Mouse (Mus musculus): ENCODE results near the gene Fnbp1. TPM values are rescaled to one million over a fixed set of nuclear protein-coding genes. Genes with fewer than 3 reads are reported as not detected.
A peak's percentile ranks its signal among the peaks of the same experiment; 100 is the strongest.

Gene Fnbp1
- polyA plus RNA-seq, 1 experiment from 2014 or later, result 21.1 TPM

DNA sequence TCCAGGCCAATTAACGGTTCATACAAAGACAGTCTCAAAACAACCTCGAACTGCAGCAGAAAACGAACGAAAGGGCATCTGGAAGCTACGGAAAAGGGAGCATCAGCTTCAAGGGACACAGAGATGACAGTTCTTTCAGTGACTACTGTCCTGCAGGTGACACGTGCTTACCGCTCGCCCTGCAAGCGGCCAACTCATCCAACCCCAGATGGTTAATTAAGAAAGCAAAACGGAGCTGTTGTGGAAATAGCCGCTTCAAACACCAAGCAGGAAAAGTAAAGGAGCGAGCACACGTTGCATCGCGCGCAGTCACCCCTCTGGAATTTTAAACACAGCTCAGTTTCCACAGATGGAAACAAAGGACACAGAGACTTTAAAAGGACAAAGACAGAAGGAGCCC, 52.2 kb downstream of the Fnbp1 start:
- no peak overlapping the region for H3K4me2 ChIP-seq
- H3K4me1 ChIP-seq (ENCODE audit: insufficient read depth), result peaks cover 11% of the 10 kb centered on the region; the same call in 1 of the 2 replicates
- ATAC-seq (ENCODE audit: insufficient read depth), result no peak
- no peak for TF ChIP-seq CTCF (IDR thresholded peaks at IDR 0.05; ENCODE audit: low read depth)
- no peaks in the 10 kb centered on the region for H3K27me3 ChIP-seq (ENCODE audit: insufficient read depth, low read length)
- no peak overlapping the region for H3K27ac ChIP-seq (ENCODE audit: low read depth)
- peaks cover 5% of the 10 kb centered on the region; the same call in 1 of the 2 replicates for H3K36me3 ChIP-seq (ENCODE audit: insufficient read depth)
- H3K9me3 ChIP-seq (ENCODE audit: low read depth, low read length), result no peaks in the 10 kb centered on the region
- H3K4me3 ChIP-seq (ENCODE audit: low read depth, low read length), result no peak overlapping the region
- no peak for DNase-seq
- no peak overlapping the region for H3K9ac ChIP-seq
- WGBS, result 72% methylated on average over 16 of the region's 16 CpGs

GRCm38 (mm10) chr2:31088871-31089270, 52.9 kb downstream of the Fnbp1 start:
- WGBS, result 70% methylated on average over 8 of the region's 8 CpGs
- H3K4me2 ChIP-seq, result no peak overlapping the region
- no peak for ATAC-seq (ENCODE audit: insufficient read depth)

DNA sequence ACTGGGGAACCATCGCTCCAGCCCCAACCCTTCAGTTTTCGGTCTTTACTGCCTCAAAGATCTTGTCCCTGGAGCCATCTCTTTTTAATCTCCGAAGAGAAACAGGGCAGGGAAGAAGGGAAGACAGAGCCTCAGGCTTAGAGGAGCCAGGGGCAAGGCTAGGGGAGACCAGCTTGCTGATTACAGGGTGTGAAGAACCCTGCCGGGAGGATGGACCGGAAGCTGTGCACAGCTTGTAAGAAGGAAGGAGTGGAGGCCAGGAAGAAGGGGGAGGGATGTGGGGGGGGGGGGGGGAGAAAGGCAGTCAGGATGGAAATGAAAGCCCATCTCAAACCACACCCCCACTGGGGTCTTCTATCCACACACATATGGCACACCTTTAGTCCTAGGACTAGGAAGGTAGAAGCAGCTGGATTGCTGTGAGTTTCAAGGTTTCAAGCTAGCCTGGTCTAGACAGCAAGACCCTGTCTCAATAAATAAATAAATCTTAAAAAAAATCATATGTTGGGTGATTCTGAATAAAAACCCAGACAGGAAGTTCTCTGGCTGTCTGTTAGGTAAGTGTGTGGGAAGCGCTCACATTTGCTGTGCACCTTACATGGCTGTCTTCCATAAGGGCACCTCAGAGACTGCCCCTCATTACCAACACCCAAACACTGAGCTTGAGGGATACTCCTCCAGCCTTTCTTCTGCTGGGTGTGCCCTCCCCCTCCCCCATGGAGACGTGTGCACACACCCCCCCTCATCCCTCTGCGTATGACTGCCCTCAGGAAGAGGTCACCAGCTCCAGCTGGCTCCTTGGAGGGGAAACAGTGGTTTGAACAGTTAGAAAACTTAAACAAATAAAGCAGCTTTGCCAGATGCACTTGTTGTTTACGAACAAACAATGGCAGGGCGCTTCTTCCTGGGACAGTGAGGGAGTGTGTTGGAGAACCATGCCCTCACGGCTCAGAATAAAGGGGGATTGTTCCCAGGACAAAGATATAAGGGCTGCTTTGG, 53.8 kb downstream of the Fnbp1 start:
- Histone ChIP-seq H3K4me1 (ENCODE audit: insufficient read depth) (peaks cover 11% of the 10 kb centered on the region; the same call in 1 of the 2 replicates), H3K4me3 (ENCODE audit: low read depth, low read length) (no peak overlapping the region), H3K27me3 (ENCODE audit: insufficient read depth, low read length) (no peaks in the 10 kb centered on the region), H3K4me2 (no peak overlapping the region), H3K9ac (no peak overlapping the region), H3K36me3 (ENCODE audit: insufficient read depth) (peaks cover 5% of the 10 kb centered on the region; the same call in 1 of the 2 replicates), H3K27ac (ENCODE audit: low read depth) (peak overlapping the region; percentile 66), H3K9me3 (ENCODE audit: low read depth, low read length) (0 out of 2 replicates have a peak, but pooled peaks cover 2% of the 10 kb centered on the region)
- WGBS, result 24% methylated on average over 11 of the region's 11 CpGs
- peak; percentile 77 for ATAC-seq (ENCODE audit: insufficient read depth)
- TF ChIP-seq CTCF (IDR thresholded peaks at IDR 0.05; ENCODE audit: low read depth), result no peak
- peak; percentile 54 for DNase-seq

More at GRCm38 (mm10) chr2:31088871-31089270, 52.9 kb downstream of the Fnbp1 start:
- Histone ChIP-seq H3K9ac (no peak overlapping the region), H3K36me3 (ENCODE audit: insufficient read depth) (peaks cover 5% of the 10 kb centered on the region; the same call in 1 of the 2 replicates), H3K27me3 (ENCODE audit: insufficient read depth, low read length) (no peaks in the 10 kb centered on the region), H3K4me1 (ENCODE audit: insufficient read depth) (peaks cover 11% of the 10 kb centered on the region; the same call in 1 of the 2 replicates), H3K4me3 (ENCODE audit: low read depth, low read length) (no peak overlapping the region), H3K9me3 (ENCODE audit: low read depth, low read length) (0 out of 2 replicates have a peak, but pooled peaks cover 2% of the 10 kb centered on the region), H3K27ac (ENCODE audit: low read depth) (peak overlapping the region; percentile 16; the same call in 1 of the 2 replicates)
- no peak for TF ChIP-seq CTCF (IDR thresholded peaks at IDR 0.05; ENCODE audit: low read depth)
- no peak for DNase-seq

GRCm38 (mm10) chr2:31087085-31087484, 54.7 kb downstream of the Fnbp1 start:
- TF ChIP-seq CTCF (IDR thresholded peaks at IDR 0.05; ENCODE audit: low read depth), result no peak
- Histone ChIP-seq H3K4me1 (ENCODE audit: insufficient read depth) (peaks cover 11% of the 10 kb centered on the region; the same call in 1 of the 2 replicates), H3K4me3 (ENCODE audit: low read depth, low read length) (no peak overlapping the region), H3K27ac (ENCODE audit: low read depth) (peak overlapping the region; percentile 22; the same call in 1 of the 2 replicates), H3K27me3 (ENCODE audit: insufficient read depth, low read length) (no peaks in the 10 kb centered on the region), H3K36me3 (ENCODE audit: insufficient read depth) (peaks cover 5% of the 10 kb centered on the region; the same call in 1 of the 2 replicates), H3K9ac (no peak overlapping the region), H3K9me3 (ENCODE audit: low read depth, low read length) (0 out of 2 replicates have a peak, but pooled peaks cover 2% of the 10 kb centered on the region), H3K4me2 (no peak overlapping the region)
- WGBS, result 23% methylated on average over 5 of the region's 5 CpGs
- ATAC-seq (ENCODE audit: insufficient read depth) (no peak), DNase-seq (peak; percentile 39)

DNA sequence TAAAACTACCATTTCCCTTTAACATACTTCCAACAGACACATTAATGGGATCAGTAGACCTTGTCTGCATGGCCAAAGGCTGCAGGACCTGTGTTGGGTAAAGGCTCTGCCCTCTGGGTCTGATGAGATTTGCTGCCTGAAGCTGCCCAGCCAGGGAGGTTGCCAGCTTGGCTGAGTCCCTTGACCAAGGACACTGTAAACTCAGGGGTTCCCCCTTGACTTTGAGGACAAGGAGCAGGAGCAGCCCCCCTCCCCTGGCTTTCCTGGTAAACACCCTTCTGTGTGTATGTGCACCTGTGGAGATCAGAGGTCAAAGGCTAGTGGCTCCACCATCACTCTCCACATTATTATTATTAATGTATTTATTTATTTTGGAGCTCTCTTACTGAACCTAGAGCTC, 55.3 kb downstream of the Fnbp1 start:
- H3K9ac ChIP-seq, result no peak overlapping the region
- no peak overlapping the region for H3K4me3 ChIP-seq (ENCODE audit: low read depth, low read length)
- DNase-seq (no peak), ATAC-seq (ENCODE audit: insufficient read depth) (no peak)
- no peak for TF ChIP-seq CTCF (IDR thresholded peaks at IDR 0.05; ENCODE audit: low read depth)
- H3K4me1 ChIP-seq (ENCODE audit: insufficient read depth), result peaks cover 11% of the 10 kb centered on the region; the same call in 1 of the 2 replicates
- peaks cover 5% of the 10 kb centered on the region; the same call in 1 of the 2 replicates for H3K36me3 ChIP-seq (ENCODE audit: insufficient read depth)
- H3K4me2 ChIP-seq, result no peak overlapping the region
- peak overlapping the region; percentile 22; the same call in 1 of the 2 replicates for H3K27ac ChIP-seq (ENCODE audit: low read depth)
- H3K27me3 ChIP-seq (ENCODE audit: insufficient read depth, low read length), result no peaks in the 10 kb centered on the region
- H3K9me3 ChIP-seq (ENCODE audit: low read depth, low read length), result 0 out of 2 replicates have a peak, but pooled peaks cover 2% of the 10 kb centered on the region

- H3K4me2 ChIP-seq, result no peak overlapping the region
- 0 out of 2 replicates have a peak, but pooled peaks cover 2% of the 10 kb centered on the region for H3K9me3 ChIP-seq (ENCODE audit: low read depth, low read length)
- H3K27ac ChIP-seq (ENCODE audit: low read depth), result no peak overlapping the region
- H3K4me3 ChIP-seq (ENCODE audit: low read depth, low read length), result no peak overlapping the region
- ATAC-seq (ENCODE audit: insufficient read depth) (no peak), DNase-seq (no peak)
- peaks cover 14% of the 10 kb centered on the region; the same call in 1 of the 2 replicates for H3K36me3 ChIP-seq (ENCODE audit: insufficient read depth)
- WGBS, result 92% methylated on average over 9 of the region's 9 CpGs
- no peak for TF ChIP-seq CTCF (IDR thresholded peaks at IDR 0.05; ENCODE audit: low read depth)
- H3K9ac ChIP-seq, result no peak overlapping the region
- H3K27me3 ChIP-seq (ENCODE audit: insufficient read depth, low read length), result no peaks in the 10 kb centered on the region
- H3K4me1 ChIP-seq (ENCODE audit: insufficient read depth), result peaks cover 11% of the 10 kb centered on the region; the same call in 1 of the 2 replicates
Observed at GRCm38 (mm10) chr2:31084169-31084850, 57.5 kb downstream of the Fnbp1 start.
